In the genomic region with DNA sequence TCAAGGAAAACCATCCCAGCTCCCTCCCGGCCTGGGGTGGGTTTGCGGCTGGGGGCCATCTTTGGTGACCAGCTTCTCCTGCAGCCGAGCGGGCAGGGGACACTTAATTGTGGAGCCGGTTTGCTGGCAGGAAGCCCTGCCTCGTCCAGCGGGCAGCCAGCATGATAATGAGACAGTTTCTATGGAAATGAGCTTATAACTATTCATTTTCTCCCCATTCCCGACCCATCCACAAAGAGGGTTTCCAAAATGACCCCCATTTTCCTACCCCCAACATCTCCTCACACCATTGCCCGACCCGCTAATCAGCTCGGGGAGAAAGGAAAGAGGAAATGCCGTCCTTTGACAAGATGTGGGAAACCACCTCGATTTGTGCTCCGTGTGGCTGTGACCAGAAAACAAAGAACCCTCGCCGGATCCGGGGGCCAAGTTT, we compare ENCODE assay signal across 9 mouse cellular contexts.
A peak's percentile ranks its signal among the peaks of the same experiment; 100 is the strongest.
DNase-seq lines count a peak whose midpoint lies in the region; ATAC-seq lines count a peak whose summit lies in the region.
"Had no signal": no experiment of that assay in that cellular context is flagged by ENCODE, and none has a peak within 500 bp of the region (broad histone marks: within the 10 kb centered on the region; RNA-seq: fewer than 3 reads in every experiment).

No protein-coding gene starts in this region.

- H3K4me1 ChIP-seq in heart, embryonic 10.5 days, result peaks cover 75% of the 10 kb centered on the region
- peaks cover 78% of the 10 kb centered on the region for H3K4me1 ChIP-seq in midbrain, embryonic 12.5 days

- peak overlapping the region; percentile 41; the same call in 1 of the 2 replicates for H3K9ac ChIP-seq in midbrain, embryonic 12.5 days (replicated peaks)

- H3K27me3 ChIP-seq in heart, embryonic 10.5 days (ENCODE audit: insufficient read depth, poor library complexity, severe bottlenecking), result peaks cover 20% of the 10 kb centered on the region; the same call in 1 of the 2 replicates
- peaks cover 84% of the 10 kb centered on the region for H3K27me3 ChIP-seq in midbrain, embryonic 12.5 days

- ATAC-seq in common myeloid progenitor, adult 5-6 weeks (replicated peaks; ENCODE audit: low read depth, poor library complexity, severe bottlenecking), result peak; percentile 75
- peak; percentile 73 for ATAC-seq in midbrain, embryonic 12.5 days (ENCODE audit: low FRiP score, low read depth)

- DNase-seq in heart, embryonic 10.5 days (ENCODE audit: low spot score), result no peak
- DNase-seq in heart, adult 11 months, result no peak
- DNase-seq in heart, postnatal 10 days, result peak; percentile 41 to 51
- peak; percentile 59 to 76 for DNase-seq in layer of hippocampus, postnatal 14 days (ENCODE audit: low spot score in 2 of 2)
- no peak for DNase-seq in adrenal gland, postnatal 25 days
- DNase-seq in gastrocnemius, postnatal 25 days, result no peak

- peak overlapping the region; percentile 22; the same call in 1 of the 2 replicates for H3K4me3 ChIP-seq in heart, embryonic 10.5 days
- H3K4me3 ChIP-seq in midbrain, embryonic 12.5 days, result peak overlapping the region; percentile 17; the same call in 1 of the 2 replicates
- H3K4me3 ChIP-seq: myocyte had no signal

- H3K36me3 ChIP-seq in heart, embryonic 10.5 days, result no peaks in the 10 kb centered on the region
- H3K36me3 ChIP-seq in midbrain, embryonic 12.5 days, result no peaks in the 10 kb centered on the region

- peak overlapping the region; percentile 46 for H3K4me2 ChIP-seq in midbrain, embryonic 12.5 days (replicated peaks)

- peak overlapping the region; percentile 42; the same call in 1 of the 2 replicates for H3K27ac ChIP-seq in heart, embryonic 10.5 days
- peak overlapping the region; percentile 78 for H3K27ac ChIP-seq in midbrain, embryonic 12.5 days (replicated peaks)

- 39% methylated on average over 17 of the region's 17 CpGs for WGBS in heart, embryonic 10.5 days
- 10% methylated on average over 17 of the region's 17 CpGs for WGBS in midbrain, embryonic 12.5 days

- no peaks in the 10 kb centered on the region for H3K9me3 ChIP-seq in heart, embryonic 10.5 days
- no peaks in the 10 kb centered on the region for H3K9me3 ChIP-seq in midbrain, embryonic 12.5 days

- intact Hi-C loops in heart, postnatal 10 days (cut with DNase I), result no loop called here

Comparison
In these comparisons a context has a peak if more than half of its experiments do, and no peak if none do; other contexts are left out.
1. DNase-seq: peak in heart, postnatal 10 days (2 of 2) and layer of hippocampus, postnatal 14 days (2 of 2); none in heart, embryonic 10.5 days (single experiment), heart, adult 11 months (single experiment), adrenal gland, postnatal 25 days (single experiment) and gastrocnemius, postnatal 25 days (single experiment).